Mouse (Mus musculus): ENCODE results near the gene Olfr1140. TPM values are rescaled to one million over a fixed set of nuclear protein-coding genes. Genes with fewer than 3 reads are reported as not detected.

The Olfr1140 gene
- not detected in 2 replicates for polyA plus RNA-seq (2012; rRNA removed)

DNA sequence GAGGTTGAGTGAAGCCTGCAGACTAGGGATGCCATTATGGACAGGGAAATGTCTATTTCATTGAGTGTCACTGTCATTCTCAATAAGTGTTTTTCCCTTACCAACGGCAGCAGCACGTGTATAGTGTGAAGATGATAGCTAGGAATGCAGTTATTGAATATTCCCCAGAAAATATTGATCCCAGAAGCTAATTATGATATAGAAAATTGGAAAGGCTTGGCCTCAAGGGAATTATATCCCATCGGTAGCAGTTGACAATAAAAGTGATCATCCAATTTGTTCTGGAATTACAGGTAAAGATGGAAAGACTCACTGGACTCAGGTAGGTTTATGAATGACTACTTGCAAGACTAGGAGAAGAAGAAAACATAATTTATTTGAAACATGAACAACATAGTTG lies at the start of gene Olfr1140:
Gene Olfr1140 (plus strand): TSS at position 301 of the 400 bp plus-strand sequence.

DNA sequence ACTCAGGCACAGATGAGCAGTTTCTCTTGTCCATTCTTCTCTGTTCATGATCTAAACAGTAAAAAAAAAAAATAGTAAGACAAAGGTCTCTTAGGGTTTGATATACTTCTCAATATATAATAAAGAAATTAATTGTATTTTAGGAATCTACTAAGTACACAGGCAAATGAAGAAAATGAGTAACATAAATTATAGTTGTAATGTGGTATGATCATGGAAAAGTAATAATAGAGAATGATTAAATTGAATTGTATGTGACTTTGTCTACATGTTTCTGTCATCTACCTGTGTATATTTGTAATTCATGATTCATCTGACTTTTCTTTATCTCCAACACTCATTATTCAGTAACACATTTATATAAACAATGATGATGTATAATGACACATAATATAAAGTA lies 49.7 kb upstream of the Olfr1140 start, which contains the start of gene Olfr1136:
Gene Olfr1136 (minus strand): TSS at position 101 of the 400 bp plus-strand sequence.

GRCm38 (mm10) chr2:87713079-87713478 lies 30.5 kb upstream of the Olfr1140 start, which contains the start of gene Olfr1137:
Gene Olfr1137 (minus strand): TSS chr2:87713179.

DNA sequence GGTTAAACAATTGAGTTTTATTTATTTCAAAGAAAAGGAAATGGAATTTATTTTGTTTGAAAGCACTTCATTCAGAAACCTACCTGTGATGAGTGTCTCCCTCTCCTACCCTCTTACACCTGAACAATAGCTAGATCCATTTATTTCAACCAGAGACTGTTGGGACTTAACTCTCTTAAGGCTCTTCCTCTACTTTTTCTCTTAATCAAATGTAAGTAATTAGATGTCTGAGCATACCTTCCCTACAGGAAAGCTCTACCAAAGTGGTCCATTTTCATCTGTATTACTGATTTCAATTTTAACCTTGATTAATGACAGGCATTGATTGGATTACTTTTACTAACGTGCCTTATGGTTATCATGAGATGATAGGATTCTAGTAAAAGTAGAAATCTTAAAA lies 3.7 kb upstream of the Olfr1140 start, which contains the start of gene Olfr1138:
Gene Olfr1138 (minus strand): TSS at position 101 of the 400 bp plus-strand sequence.

GRCm38 (mm10) chr2:87753891-87754290 lies 10.3 kb downstream of the Olfr1140 start, which contains the start of gene Olfr1141:
Gene Olfr1141 (minus strand): TSS chr2:87753991.

GRCm38 (mm10) chr2:87779183-87779582 lies 35.6 kb downstream of the Olfr1140 start, which contains the start of gene Olfr152:
Gene Olfr152 (plus strand): TSS chr2:87779483.

Other genes starting within 250 kb of the Olfr1140 start
- not detected in 2 replicates for gene Pramel7, start 246.7 kb upstream of the Olfr1140 start, polyA plus RNA-seq (2012; rRNA removed)
- gene Pramel6, start 237.2 kb upstream of the Olfr1140 start, polyA plus RNA-seq (2012; rRNA removed): not detected in 2 replicates
- gene Olfr153, start 212.0 kb upstream of the Olfr1140 start, polyA plus RNA-seq (2012; rRNA removed): not detected in 2 replicates
- gene Olfr1128, start 198.2 kb upstream of the Olfr1140 start, polyA plus RNA-seq (2012; rRNA removed): not detected in 2 replicates
- gene Olfr1129, start 169.8 kb upstream of the Olfr1140 start, polyA plus RNA-seq (2012; rRNA removed): not detected in 2 replicates
- not detected in 2 replicates for gene Olfr1130, start 137.5 kb upstream of the Olfr1140 start, polyA plus RNA-seq (2012; rRNA removed)
- gene Olfr1131, start 116.6 kb upstream of the Olfr1140 start, polyA plus RNA-seq (2012; rRNA removed): not detected in 2 replicates
- not detected in 2 replicates for gene Olfr1132, start 106.2 kb upstream of the Olfr1140 start, polyA plus RNA-seq (2012; rRNA removed)
- gene Olfr1133, start 96.4 kb upstream of the Olfr1140 start, polyA plus RNA-seq (2012; rRNA removed): not detected in 2 replicates
- not detected in 2 replicates for gene Olfr1134, start 85.3 kb upstream of the Olfr1140 start, polyA plus RNA-seq (2012; rRNA removed)
- not detected in 2 replicates for gene Olfr1135, start 70.1 kb upstream of the Olfr1140 start, polyA plus RNA-seq (2012; rRNA removed)
- gene Olfr1136, start 49.8 kb upstream of the Olfr1140 start, polyA plus RNA-seq (2012; rRNA removed): not detected in 2 replicates
- not detected in 2 replicates for gene Olfr1137, start 30.6 kb upstream of the Olfr1140 start, polyA plus RNA-seq (2012; rRNA removed)
- gene Olfr1138, start 3.8 kb upstream of the Olfr1140 start, polyA plus RNA-seq (2012; rRNA removed): not detected in 2 replicates
- gene Olfr1141, start 10.2 kb downstream of the Olfr1140 start, polyA plus RNA-seq (2012; rRNA removed): not detected in 2 replicates
- gene Olfr152, start 35.7 kb downstream of the Olfr1140 start, polyA plus RNA-seq (2012; rRNA removed): not detected in 2 replicates
- not detected in 2 replicates for gene Olfr1143, start 56.8 kb downstream of the Olfr1140 start, polyA plus RNA-seq (2012; rRNA removed)
- not detected in 2 replicates for gene Olfr1145, start 66.1 kb downstream of the Olfr1140 start, polyA plus RNA-seq (2012; rRNA removed)
- not detected in 2 replicates for gene Olfr1148, start 86.8 kb downstream of the Olfr1140 start, polyA plus RNA-seq (2012; rRNA removed)
- gene Olfr1150-ps1, start 100.2 kb downstream of the Olfr1140 start, polyA plus RNA-seq (2012; rRNA removed): not detected in 2 replicates
- not detected in 2 replicates for gene Olfr1151, start 112.1 kb downstream of the Olfr1140 start, polyA plus RNA-seq (2012; rRNA removed)
- gene Olfr1152, start 122.7 kb downstream of the Olfr1140 start, polyA plus RNA-seq (2012; rRNA removed): not detected in 2 replicates
- gene Olfr1153, start 151.2 kb downstream of the Olfr1140 start, polyA plus RNA-seq (2012; rRNA removed): not detected in 2 replicates
- not detected in 2 replicates for gene Olfr1154, start 161.4 kb downstream of the Olfr1140 start, polyA plus RNA-seq (2012; rRNA removed)
- gene Olfr1155, start 201.4 kb downstream of the Olfr1140 start, polyA plus RNA-seq (2012; rRNA removed): not detected in 2 replicates
- not detected in 2 replicates for gene Olfr1156, start 209.3 kb downstream of the Olfr1140 start, polyA plus RNA-seq (2012; rRNA removed)
- not detected in 2 replicates for gene Olfr1157, start 224.5 kb downstream of the Olfr1140 start, polyA plus RNA-seq (2012; rRNA removed)
- not detected in 2 replicates for gene Olfr74, start 230.9 kb downstream of the Olfr1140 start, polyA plus RNA-seq (2012; rRNA removed)
- gene Olfr1158, start 246.4 kb downstream of the Olfr1140 start, polyA plus RNA-seq (2012; rRNA removed): not detected in 2 replicates

Measured in liver, embryonic 14 days (tissue).